Mouse (Mus musculus): ENCODE data around the gene Hnrnpr. TPM values are rescaled to one million over a fixed set of nuclear protein-coding genes. Genes with fewer than 3 reads are reported as not detected.

Gene Hnrnpr
- polyA plus RNA-seq, 1 experiment from 2014 or later: 197 TPM

DNA sequence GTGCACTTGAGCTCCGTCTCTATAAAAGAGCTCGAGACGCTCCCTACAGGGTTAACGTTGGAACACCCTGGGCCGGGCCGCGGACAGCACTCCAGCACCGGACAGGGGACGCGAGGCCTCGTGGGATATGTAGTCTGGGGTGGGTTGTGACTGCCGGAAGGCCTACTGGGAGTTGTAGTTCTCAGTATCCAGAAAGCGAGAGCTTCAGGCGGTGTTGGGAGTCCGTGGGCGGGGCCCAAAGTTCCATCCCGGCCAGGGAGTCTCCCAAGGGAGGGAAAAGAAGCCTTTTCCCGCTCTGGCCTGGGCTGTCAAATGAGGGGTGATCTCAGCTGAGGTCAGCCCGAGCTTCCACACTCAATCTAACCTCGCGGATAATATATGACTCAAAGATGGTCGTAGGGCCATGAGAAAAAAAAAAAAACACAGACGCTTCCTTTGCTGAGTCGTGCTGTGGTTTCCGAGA is 25.4 kb upstream of the Hnrnpr start:
- Histone ChIP-seq H3K27me3 (ENCODE audit: insufficient read depth, poor library complexity, severe bottlenecking) (peaks cover 30% of the 10 kb centered on the region), H3K9me3 (peaks cover 14% of the 10 kb centered on the region), H3K27ac (peak overlapping the region; percentile 88), H3K4me1 (replicated peaks) (peaks cover 67% of the 10 kb centered on the region), H3K4me3 (peak overlapping the region; percentile 73), H3K36me3 (peaks cover 34% of the 10 kb centered on the region)
- under 1% methylated on average over 25 of the region's 25 CpGs for WGBS
- DNase-seq (ENCODE audit: low spot score): peak; percentile 93

- Histone ChIP-seq H3K36me3 (peaks cover 39% of the 10 kb centered on the region), H3K27me3 (ENCODE audit: insufficient read depth, poor library complexity, severe bottlenecking) (peaks cover 36% of the 10 kb centered on the region), H3K9me3 (peaks cover 14% of the 10 kb centered on the region), H3K4me1 (replicated peaks) (peaks cover 72% of the 10 kb centered on the region), H3K4me3 (peak overlapping the region; percentile 73), H3K27ac (peak overlapping the region; percentile 88)
- under 1% methylated on average over 29 of the region's 29 CpGs for WGBS
- DNase-seq (ENCODE audit: low spot score): peak; percentile 95
These were observed 24.9 kb upstream of the Hnrnpr start for GRCm38 (mm10) chr4:136285811-136286371.

DNA sequence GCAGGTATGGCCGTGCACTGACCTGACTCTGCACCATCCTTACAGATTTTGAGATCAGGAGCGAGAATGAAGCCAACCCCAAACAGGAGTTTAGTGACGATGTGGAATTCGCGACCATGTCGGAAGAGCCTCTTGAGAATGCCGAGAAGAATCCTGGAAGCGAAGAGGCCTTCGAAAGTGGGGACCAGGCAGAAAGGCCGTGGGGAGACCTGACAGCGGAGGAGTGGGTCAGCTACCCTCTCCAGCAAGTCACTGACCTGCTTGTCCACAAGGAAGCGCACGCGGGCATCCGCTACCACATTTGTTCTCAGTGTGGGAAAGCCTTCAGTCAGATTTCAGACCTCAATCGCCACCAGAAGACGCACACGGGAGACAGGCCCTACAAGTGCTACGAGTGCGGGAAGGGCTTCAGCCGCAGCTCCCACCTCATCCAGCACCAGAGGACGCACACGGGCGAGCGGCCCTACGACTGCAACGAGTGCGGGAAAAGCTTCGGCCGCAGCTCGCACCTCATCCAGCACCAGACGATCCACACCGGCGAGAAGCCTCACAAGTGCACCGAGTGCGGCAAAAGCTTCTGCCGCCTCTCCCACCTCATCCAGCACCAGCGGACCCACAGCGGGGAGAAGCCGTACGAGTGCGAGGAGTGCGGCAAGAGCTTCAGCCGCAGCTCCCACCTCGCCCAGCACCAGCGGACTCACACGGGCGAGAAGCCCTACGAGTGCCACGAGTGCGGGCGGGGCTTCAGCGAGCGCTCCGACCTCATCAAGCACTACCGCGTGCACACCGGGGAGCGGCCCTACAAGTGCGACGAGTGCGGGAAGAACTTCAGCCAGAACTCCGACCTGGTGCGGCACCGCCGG is 20.6 kb upstream of the Hnrnpr start:
- Histone ChIP-seq H3K4me3 (peak overlapping the region; percentile 37), H3K27me3 (ENCODE audit: insufficient read depth, poor library complexity, severe bottlenecking) (peaks cover 39% of the 10 kb centered on the region), H3K27ac (peak overlapping the region; percentile 62; the same call in 1 of the 2 replicates), H3K36me3 (peaks cover 78% of the 10 kb centered on the region), H3K9me3 (peaks cover 14% of the 10 kb centered on the region), H3K4me1 (replicated peaks) (peaks cover 45% of the 10 kb centered on the region)
- DNase-seq (ENCODE audit: low spot score): peak; percentile 34
- 22% methylated on average over 66 of the region's 66 CpGs for WGBS

GRCm38 (mm10) chr4:136290781-136291595 is 19.8 kb upstream of the Hnrnpr start:
- Histone ChIP-seq H3K4me1 (replicated peaks) (peaks cover 44% of the 10 kb centered on the region), H3K36me3 (peaks cover 81% of the 10 kb centered on the region), H3K27me3 (ENCODE audit: insufficient read depth, poor library complexity, severe bottlenecking) (peaks cover 39% of the 10 kb centered on the region), H3K27ac (peak overlapping the region; percentile 62; the same call in 1 of the 2 replicates), H3K9me3 (peaks cover 14% of the 10 kb centered on the region), H3K4me3 (peak overlapping the region; percentile 37)
- 33% methylated on average over 39 of the region's 39 CpGs for WGBS
- DNase-seq (ENCODE audit: low spot score): peak; percentile 25

DNA sequence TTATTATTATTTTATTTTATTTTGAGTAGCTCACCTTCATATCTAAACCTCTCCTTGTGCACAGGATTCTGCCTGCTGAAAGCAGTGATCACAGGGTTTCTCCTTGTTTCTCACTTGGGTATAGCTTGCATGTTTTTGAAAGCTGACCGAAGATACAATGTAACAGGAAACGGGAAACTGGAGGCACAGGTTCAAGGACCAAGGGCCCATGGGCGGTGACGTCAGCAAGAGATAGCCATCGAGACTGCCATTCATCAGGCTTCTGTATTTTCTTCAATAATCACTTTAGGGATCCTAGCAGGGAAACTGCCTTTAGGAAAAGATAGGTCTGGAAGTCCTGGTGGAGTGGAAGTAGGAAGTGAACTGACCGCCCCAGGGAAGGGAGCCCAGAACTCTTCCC is 19.1 kb upstream of the Hnrnpr start:
- H3K36me3 ChIP-seq: peaks cover 84% of the 10 kb centered on the region
- H3K4me1 ChIP-seq (replicated peaks): peaks cover 38% of the 10 kb centered on the region
- H3K27me3 ChIP-seq (ENCODE audit: insufficient read depth, poor library complexity, severe bottlenecking): peaks cover 39% of the 10 kb centered on the region
- H3K4me3 ChIP-seq: no peak overlapping the region
- no peak for DNase-seq (ENCODE audit: low spot score)
- H3K27ac ChIP-seq: no peak overlapping the region
- WGBS: 90% methylated on average over 6 of the region's 6 CpGs
- peaks cover 14% of the 10 kb centered on the region for H3K9me3 ChIP-seq

DNA sequence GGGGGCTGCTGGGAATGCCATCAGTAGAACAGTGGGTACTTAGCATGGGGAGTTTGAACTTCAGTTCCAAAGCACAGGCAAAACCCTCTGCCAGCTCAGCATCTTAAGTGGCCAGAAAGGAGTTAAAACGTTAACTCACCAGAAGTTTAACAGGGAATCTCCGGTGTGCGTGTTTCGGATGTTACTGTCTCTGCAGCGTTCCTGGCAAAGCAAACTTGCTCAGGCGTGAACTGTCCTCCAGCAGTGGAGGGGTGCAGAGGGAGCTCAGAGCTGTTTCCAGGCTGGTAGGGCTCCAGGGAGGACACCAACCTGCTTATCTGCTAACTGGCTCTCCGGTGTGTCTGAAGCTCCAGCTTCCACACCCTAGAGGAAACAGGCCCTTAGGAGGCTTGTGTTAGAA is 14.8 kb upstream of the Hnrnpr start:
- H3K36me3 ChIP-seq: peaks cover 44% of the 10 kb centered on the region
- no peak overlapping the region for H3K27ac ChIP-seq
- H3K9me3 ChIP-seq: no peaks in the 10 kb centered on the region
- peaks cover 11% of the 10 kb centered on the region for H3K27me3 ChIP-seq (ENCODE audit: insufficient read depth, poor library complexity, severe bottlenecking)
- H3K4me3 ChIP-seq: no peak overlapping the region
- 72% methylated on average over 7 of the region's 7 CpGs for WGBS
- H3K4me1 ChIP-seq (replicated peaks): peaks cover 10% of the 10 kb centered on the region
- no peak for DNase-seq (ENCODE audit: low spot score)

- Histone ChIP-seq H3K9me3 (no peaks in the 10 kb centered on the region), H3K4me1 (replicated peaks) (no peaks in the 10 kb centered on the region), H3K36me3 (no peaks in the 10 kb centered on the region), H3K4me3 (no peak overlapping the region), H3K27ac (no peak overlapping the region), H3K27me3 (ENCODE audit: insufficient read depth, poor library complexity, severe bottlenecking) (no peaks in the 10 kb centered on the region)
- DNase-seq (ENCODE audit: low spot score): no peak
- 85% methylated on average over 4 of the region's 4 CpGs for WGBS
These were observed 8.3 kb upstream of the Hnrnpr start for GRCm38 (mm10) chr4:136302462-136302861.

GRCm38 (mm10) chr4:136304181-136304580 is 6.6 kb upstream of the Hnrnpr start:
- Histone ChIP-seq H3K4me3 (no peak overlapping the region), H3K27ac (no peak overlapping the region), H3K9me3 (no peaks in the 10 kb centered on the region), H3K36me3 (no peaks in the 10 kb centered on the region), H3K27me3 (ENCODE audit: insufficient read depth, poor library complexity, severe bottlenecking) (no peaks in the 10 kb centered on the region), H3K4me1 (replicated peaks) (peaks cover 4% of the 10 kb centered on the region)
- WGBS: 43% methylated on average over 2 of the region's 2 CpGs
- no peak for DNase-seq (ENCODE audit: low spot score)

GRCm38 (mm10) chr4:136308355-136308754 is 2.4 kb upstream of the Hnrnpr start:
- Histone ChIP-seq H3K4me1 (replicated peaks) (peaks cover 27% of the 10 kb centered on the region), H3K27ac (no peak overlapping the region), H3K9me3 (no peaks in the 10 kb centered on the region), H3K4me3 (no peak overlapping the region), H3K27me3 (ENCODE audit: insufficient read depth, poor library complexity, severe bottlenecking) (no peaks in the 10 kb centered on the region), H3K36me3 (no peaks in the 10 kb centered on the region)
- 52% methylated on average over 2 of the region's 2 CpGs for WGBS
- no peak for DNase-seq (ENCODE audit: low spot score)

DNA sequence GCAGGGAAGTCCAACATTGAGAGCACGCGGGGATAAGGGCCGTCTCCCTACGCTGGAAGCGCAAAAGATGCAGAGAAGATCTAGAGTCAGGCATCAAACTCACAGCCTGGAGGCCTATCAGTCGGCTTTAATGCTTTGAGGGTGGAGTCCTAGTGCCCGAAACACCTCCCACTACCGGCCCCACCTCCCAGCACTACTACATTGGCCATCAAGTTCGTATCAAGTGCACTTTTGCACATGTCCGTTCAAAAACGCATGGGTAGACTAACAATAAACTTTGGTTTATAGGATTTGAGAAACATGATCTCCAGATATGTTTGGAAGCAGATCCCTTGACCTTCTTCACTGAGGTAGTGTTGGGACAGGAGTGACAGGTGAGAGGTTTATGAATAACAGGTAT is 962 bp upstream of the Hnrnpr start:
- Histone ChIP-seq H3K36me3 (no peaks in the 10 kb centered on the region), H3K27me3 (ENCODE audit: insufficient read depth, poor library complexity, severe bottlenecking) (no peaks in the 10 kb centered on the region), H3K4me3 (peak overlapping the region; percentile 100), H3K4me1 (replicated peaks) (peaks cover 41% of the 10 kb centered on the region), H3K27ac (peak overlapping the region; percentile 100), H3K9me3 (no peaks in the 10 kb centered on the region)
- DNase-seq (ENCODE audit: low spot score): peak; percentile 54
- 6% methylated on average over 11 of the region's 11 CpGs for WGBS

- DNase-seq (ENCODE audit: low spot score): peak; percentile 74
- no peaks in the 10 kb centered on the region for H3K9me3 ChIP-seq
- H3K27ac ChIP-seq: peak overlapping the region; percentile 100
- peak overlapping the region; percentile 100 for H3K4me3 ChIP-seq
- peaks cover 3% of the 10 kb centered on the region for H3K36me3 ChIP-seq
- H3K4me1 ChIP-seq (replicated peaks): peaks cover 41% of the 10 kb centered on the region
- WGBS: under 1% methylated on average over 80 of the region's 81 CpGs
- H3K27me3 ChIP-seq (ENCODE audit: insufficient read depth, poor library complexity, severe bottlenecking): no peaks in the 10 kb centered on the region
These were observed 579 bp downstream of the Hnrnpr start for GRCm38 (mm10) chr4:136311042-136311999.

GRCm38 (mm10) chr4:136312616-136313015 is 1.9 kb downstream of the Hnrnpr start:
- WGBS: 51% methylated on average over 4 of the region's 4 CpGs
- peak overlapping the region; percentile 100 for H3K4me3 ChIP-seq
- H3K27ac ChIP-seq: no peak overlapping the region
- H3K27me3 ChIP-seq (ENCODE audit: insufficient read depth, poor library complexity, severe bottlenecking): no peaks in the 10 kb centered on the region
- peaks cover 41% of the 10 kb centered on the region for H3K4me1 ChIP-seq (replicated peaks)
- no peak for DNase-seq (ENCODE audit: low spot score)
- no peaks in the 10 kb centered on the region for H3K9me3 ChIP-seq
- peaks cover 16% of the 10 kb centered on the region for H3K36me3 ChIP-seq

Data from hindbrain, embryonic 10.5 days (tissue).